Mouse (Mus musculus) G1E (cell line): ENCODE data around the gene Tmem242.

ENCODE experiments used
- CTCF ChIP-seq: IDR thresholded peaks from 2 replicates; pipeline ENCODE4 v1.5.1; 2012; ENCODE audit warnings: low read depth, low read length, inconsistent platforms, mixed read lengths
- GATA1 ChIP-seq: IDR thresholded peaks from 2 replicates; pipeline ENCODE4 v1.6.1; 2012; ENCODE audit warnings: borderline replicate concordance, low read length, inconsistent platforms, mixed read lengths

GRCm38 (mm10) chr17:5386885-5387545, 53.0 kb downstream of the Tmem242 start:
- TF ChIP-seq CTCF = no peak
- no peak for TF ChIP-seq GATA1
